Mouse (Mus musculus) testis, adult 2 months (tissue): ENCODE measurements at regions not wholly inside any gene's neighbourhood (a gene's known extent, or its start where the extent isn't known, plus 50 kb on each side); places are given as distances from the start of the nearest gene placed in this dataset.

Experiments used
- CTCF ChIP-seq: fragments of 200-500 bp; IDR thresholded peaks from 2 replicates; pipeline ENCODE4 v1.5.1; 2012; ENCODE audit warnings: low read depth, mild to moderate bottlenecking, inconsistent platforms, low read length, moderate library complexity; ENCODE audit not compliant: control insufficient read depth, insufficient read depth, insufficient replicate concordance
- POLR2A ChIP-seq: fragments of 200-500 bp; IDR thresholded peaks from 2 replicates; pipeline ENCODE4 v1.6.1; 2012; ENCODE audit warnings: low read depth, mild to moderate bottlenecking, inconsistent platforms, low read length, moderate library complexity; ENCODE audit not compliant: control insufficient read depth

- TF ChIP-seq CTCF (no peak), POLR2A (no peak)
These were observed 321.7 kb upstream of the A1bg start for GRCm38 (mm10) chr15:61244511-61244910.
